Mouse (Mus musculus) G1E (cell line): ENCODE data around the gene Ube2h.

Source experiments
- CTCF ChIP-seq: IDR thresholded peaks from 2 replicates; pipeline ENCODE4 v1.5.1; 2012; ENCODE audit warnings: low read depth, low read length, inconsistent platforms, mixed read lengths
- GATA1 ChIP-seq: IDR thresholded peaks from 2 replicates; pipeline ENCODE4 v1.6.1; 2012; ENCODE audit warnings: borderline replicate concordance, low read length, inconsistent platforms, mixed read lengths
- GATA2 ChIP-seq: IDR thresholded peaks from 2 replicates; pipeline ENCODE4 v1.6.1; 2012; ENCODE audit warnings: low read depth, low read length, inconsistent platforms, borderline replicate concordance
- POLR2AphosphoS5 ChIP-seq: IDR thresholded peaks from 2 replicates; pipeline ENCODE4 v1.6.1; 2012; ENCODE audit warnings: low read depth, low read length, inconsistent platforms; ENCODE audit not compliant: insufficient replicate concordance
- TAL1 ChIP-seq: conservative IDR thresholded peaks from 2 replicates; pipeline ENCODE4 v1.6.1; 2012; ENCODE audit warnings: low read depth, low read length, inconsistent platforms, mixed read lengths

- TF ChIP-seq TAL1, result no peak
- TF ChIP-seq CTCF, result no peak
- TF ChIP-seq GATA2, result no peak
- no peak for TF ChIP-seq POLR2AphosphoS5
- TF ChIP-seq GATA1, result no peak
Measured at GRCm38 (mm10) chr6:30240105-30240504, 64.2 kb downstream of the Ube2h start.
